Mouse (Mus musculus) MEL (cell line): ENCODE data around the gene Kl. TPM values are rescaled to one million over a fixed set of nuclear protein-coding genes. Genes with fewer than 3 reads are reported as not detected.

Experiments used
- DNase-seq: peaks from one replicate; pipeline ENCODE4 v3.0.0; 2011; ENCODE audit warnings: low read depth, low spot score
- H3K27ac ChIP-seq: 2 replicates; pipeline ENCODE4 v1.5.1; 2012; ENCODE audit warnings: low read depth, mild to moderate bottlenecking, control low read depth, low read length, moderate library complexity; ENCODE audit not compliant: control insufficient read depth
- H3K27me3 ChIP-seq, 2 experiments: fragments of 150-350 bp in 1 of 2; sonication (generic) in 1 of 2; 2 replicates each; pipeline ENCODE4 v1.6.1; 2012; ENCODE audit warnings: low read length in 2 of 2, mild to moderate bottlenecking in 2 of 2, improper control_type of control experiment in 1 of 2, moderate library complexity in 1 of 2; ENCODE audit not compliant: insufficient read depth in 2 of 2, control insufficient read depth in 1 of 2
- H3K36me3 ChIP-seq, 2 experiments: 2 replicates each; pipeline ENCODE4 v1.6.1; 2012 to 2014; ENCODE audit warnings: low read length in 2 of 2, improper control_type of control experiment in 1 of 2, inconsistent platforms in 1 of 2, mild to moderate bottlenecking in 1 of 2; ENCODE audit not compliant: insufficient read depth in 2 of 2, control insufficient read depth in 1 of 2
- H3K4me1 ChIP-seq, 2 experiments: fragments of 150-350 bp in 1 of 2; sonication (generic) in 1 of 2; 2 replicates each; pipeline ENCODE4 v1.6.1; 2012; ENCODE audit warnings: low read length in 2 of 2, improper control_type of control experiment in 1 of 2, mild to moderate bottlenecking in 1 of 2; ENCODE audit not compliant: insufficient read depth in 2 of 2, control insufficient read depth in 1 of 2
- H3K4me3 ChIP-seq, 2 experiments: fragments of 150-350 bp in 1 of 2; sonication (generic) in 1 of 2; 2 replicates each; pipeline ENCODE4 v1.5.1; 2012; ENCODE audit warnings: low read depth in 2 of 2, low read length in 2 of 2, mild to moderate bottlenecking in 2 of 2, moderate library complexity in 2 of 2, control low read depth in 1 of 2, improper control_type of control experiment in 1 of 2; ENCODE audit not compliant: control insufficient read depth in 1 of 2, insufficient read depth in 1 of 2
- H3K79me2 ChIP-seq: 2 replicates; pipeline ENCODE4 v1.6.1; 2012; ENCODE audit warnings: mild to moderate bottlenecking, low read length, moderate library complexity; ENCODE audit not compliant: control insufficient read depth, poor library complexity, insufficient read depth
- H3K9ac ChIP-seq: 2 replicates; pipeline ENCODE4 v1.6.1; 2012; ENCODE audit warnings: low read depth, mild to moderate bottlenecking, control low read depth, low read length, moderate library complexity; ENCODE audit not compliant: control insufficient read depth, poor library complexity, severe bottlenecking
- H3K9me3 ChIP-seq: fragments of 150-350 bp; sonication (generic); replicated peaks from 2 replicates; pipeline ENCODE4 v1.6.1; 2012; ENCODE audit warnings: mild to moderate bottlenecking, low read length, improper control_type of control experiment, moderate library complexity; ENCODE audit not compliant: insufficient read depth
- BHLHE40 ChIP-seq: IDR thresholded peaks from 2 replicates; pipeline ENCODE4 v1.6.1; 2012; ENCODE audit warnings: low read depth, mild to moderate bottlenecking, inconsistent platforms, low read length, improper control_type of control experiment, borderline replicate concordance
- E2F4 ChIP-seq: IDR thresholded peaks from 2 replicates; pipeline ENCODE4 v1.6.1; 2011; ENCODE audit warnings: low read depth, low read length, improper control_type of control experiment, borderline replicate concordance
- ELF1 ChIP-seq: IDR thresholded peaks from 2 replicates; pipeline ENCODE4 v1.6.1; 2014; ENCODE audit warnings: low read depth, mild to moderate bottlenecking, inconsistent platforms, low read length, improper control_type of control experiment, moderate library complexity
- EP300 ChIP-seq, 2 experiments: IDR thresholded peaks; 2 replicates each; pipeline ENCODE4 v1.6.1; 2011; ENCODE audit warnings: improper control_type of control experiment in 2 of 2, low read length in 2 of 2, low read depth in 1 of 2, mild to moderate bottlenecking in 1 of 2
- MAX ChIP-seq: IDR thresholded peaks from 2 replicates; pipeline ENCODE4 v1.6.1; 2011; ENCODE audit warnings: low read length, improper control_type of control experiment
- MAZ ChIP-seq: IDR thresholded peaks from 2 replicates; pipeline ENCODE4 v1.6.1; 2012; ENCODE audit warnings: low read depth, mild to moderate bottlenecking, inconsistent platforms, low read length, improper control_type of control experiment
- MEF2A ChIP-seq: IDR thresholded peaks from 2 replicates; pipeline ENCODE4 v1.6.1; 2014; ENCODE audit warnings: low read depth, mild to moderate bottlenecking, inconsistent platforms, low read length, improper control_type of control experiment; ENCODE audit not compliant: poor library complexity, insufficient replicate concordance, severe bottlenecking; ENCODE audit errors: extremely low read depth
- MYB ChIP-seq: IDR thresholded peaks from 2 replicates; pipeline ENCODE4 v1.6.1; 2011; ENCODE audit warnings: mild to moderate bottlenecking, low read depth, low read length, improper control_type of control experiment
- MYC ChIP-seq: IDR thresholded peaks from 2 replicates; pipeline ENCODE4 v1.6.1; 2011; ENCODE audit warnings: low read depth, mild to moderate bottlenecking, low read length, improper control_type of control experiment, moderate library complexity
- NRF1 ChIP-seq: IDR thresholded peaks from 2 replicates; pipeline ENCODE4 v1.6.1; 2014; ENCODE audit warnings: low read depth, mild to moderate bottlenecking, inconsistent platforms, low read length, improper control_type of control experiment, moderate library complexity; ENCODE audit not compliant: poor library complexity, insufficient read depth, severe bottlenecking
- POLR2AphosphoS2 ChIP-seq: IDR thresholded peaks from 2 replicates; pipeline ENCODE4 v1.6.1; 2011; ENCODE audit warnings: low read length, improper control_type of control experiment
- POLR2AphosphoS5 ChIP-seq: IDR thresholded peaks from 2 replicates; pipeline ENCODE4 v1.6.1; 2012; ENCODE audit warnings: low read depth, borderline replicate concordance, mild to moderate bottlenecking, inconsistent platforms, low read length, moderate library complexity, mixed read lengths
- UBTF ChIP-seq: IDR thresholded peaks from 2 replicates; pipeline ENCODE4 v1.6.1; 2012; ENCODE audit warnings: low read depth, mild to moderate bottlenecking, inconsistent platforms, low read length, improper control_type of control experiment, moderate library complexity, borderline replicate concordance; ENCODE audit not compliant: insufficient read depth
- ZC3H11A ChIP-seq: IDR thresholded peaks from 2 replicates; pipeline ENCODE4 v1.6.1; 2012; ENCODE audit warnings: low read depth, mild to moderate bottlenecking, inconsistent platforms, low read length, improper control_type of control experiment
- ZNF384 ChIP-seq: IDR thresholded peaks from 2 replicates; pipeline ENCODE4 v1.6.1; 2012; ENCODE audit warnings: low read depth, mild to moderate bottlenecking, inconsistent platforms, low read length, improper control_type of control experiment
- polyA plus RNA-seq, 2 experiments: library from polyadenylated mRNA; stranded (reverse) in 1 of 2; unstranded in 1 of 2; fragments of >175 nt in 1 of 2; fragments of >200 nt in 1 of 2; gene quantifications; 2 replicates each; pipeline versions ENCODE4 v1.2.1 to v1.2.4; 2012; ENCODE audit warnings: low replicate concordance in 2 of 2, low read depth in 1 of 2; ENCODE audit not compliant: insufficient read length in 2 of 2, insufficient read depth in 1 of 2, missing spikeins in 1 of 2
- total RNA-seq: library from RNA; depleted of rRNA; stranded (reverse); fragments of 300-350 nt; gene quantifications from 2 replicates; pipeline ENCODE4 v1.2.3, GENCODE M21; 2012

The Kl gene
- total and polyA plus RNA-seq, 3 experiments = not detected

DNA sequence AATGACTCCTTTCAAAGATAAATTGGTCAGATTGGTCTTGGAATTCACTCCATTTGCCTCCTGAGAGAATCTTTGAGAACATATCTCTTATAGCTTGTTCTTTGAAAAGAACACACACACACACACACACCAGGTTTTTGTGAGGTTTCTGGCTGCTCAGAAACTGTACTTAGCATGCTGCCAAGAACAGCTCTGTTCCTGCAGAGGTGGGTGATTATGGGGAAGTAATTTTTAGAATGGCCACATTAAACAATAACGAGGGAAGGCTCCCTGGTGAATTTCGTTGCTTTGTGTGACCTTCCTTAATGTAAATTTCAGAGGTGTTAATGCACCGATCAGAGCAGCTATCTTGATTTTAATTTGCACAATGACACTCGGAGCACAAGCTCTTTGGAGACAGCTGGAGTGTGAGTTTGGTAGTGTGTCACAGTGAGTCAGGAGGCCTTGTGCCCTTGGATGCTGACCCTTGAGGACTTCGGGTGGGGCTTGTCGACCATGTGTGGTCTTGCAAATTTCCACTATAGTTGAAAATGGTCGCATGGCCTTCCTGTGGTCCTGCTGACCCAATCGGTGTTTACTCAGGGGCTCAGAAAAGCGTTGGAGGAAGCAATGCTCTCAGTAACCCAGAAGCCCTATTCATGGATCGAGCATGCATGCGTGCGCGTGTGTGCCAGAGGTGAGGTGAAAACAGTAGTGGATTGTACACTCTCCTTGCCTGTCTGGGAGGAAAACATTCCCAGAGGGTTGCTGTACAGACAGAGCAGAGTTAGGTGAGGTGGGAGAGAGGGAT lies 67.8 kb downstream of the Kl start:
- Histone ChIP-seq H3K27ac (no peak overlapping the region), H3K27me3 (no peaks in the 10 kb centered on the region), H3K79me2 (no peaks in the 10 kb centered on the region), H3K9me3 (no peaks in the 10 kb centered on the region), H3K9ac (no peak overlapping the region), H3K36me3 (no peaks in the 10 kb centered on the region), H3K4me3 (no peak overlapping the region), H3K4me1 (no peaks in the 10 kb centered on the region)
- TF ChIP-seq E2F4 = no peak
- DNase-seq = no peak

GRCm38 (mm10) chr5:151020831-151021230 lies 68.4 kb downstream of the Kl start:
- Histone ChIP-seq H3K4me1 (no peaks in the 10 kb centered on the region), H3K9me3 (no peaks in the 10 kb centered on the region), H3K9ac (no peak overlapping the region), H3K4me3 (no peak overlapping the region), H3K27me3 (no peaks in the 10 kb centered on the region), H3K79me2 (no peaks in the 10 kb centered on the region), H3K36me3 (no peaks in the 10 kb centered on the region), H3K27ac (no peak overlapping the region)
- TF ChIP-seq E2F4 (no peak), MAX (no peak), UBTF (no peak), POLR2AphosphoS2 (no peak), EP300 (IDR thresholded peaks at IDR 0.05; ENCODE audit: low read depth in 1 of 2, low read length in 2 of 2) (no peak), ELF1 (no peak), ZNF384 (no peak), BHLHE40 (no peak)
- DNase-seq = no peak

DNA sequence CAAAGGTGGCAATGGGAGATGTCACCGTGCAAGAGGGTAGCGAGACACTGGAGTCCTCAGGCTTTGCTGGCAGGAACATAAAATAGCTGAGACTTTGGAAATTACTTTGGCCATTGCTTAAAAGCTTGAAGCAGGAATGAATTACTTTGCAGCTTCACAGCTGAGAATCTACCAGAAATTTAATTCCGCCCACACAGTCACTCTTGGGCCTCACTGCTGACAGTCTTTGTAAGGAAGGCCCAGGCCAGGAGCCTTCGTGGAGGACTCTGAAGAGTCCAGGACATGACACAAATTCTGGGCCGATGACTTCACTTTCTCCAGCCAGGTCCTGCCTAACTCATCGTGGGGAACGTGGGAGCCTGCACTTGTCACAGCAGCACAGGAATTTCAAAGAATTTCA lies 69.6 kb downstream of the Kl start:
- no peak for DNase-seq
- Histone ChIP-seq H3K9ac (no peak overlapping the region), H3K79me2 (no peaks in the 10 kb centered on the region), H3K4me1 (no peaks in the 10 kb centered on the region), H3K27me3 (no peaks in the 10 kb centered on the region), H3K4me3 (no peak overlapping the region), H3K36me3 (no peaks in the 10 kb centered on the region), H3K27ac (no peak overlapping the region), H3K9me3 (no peaks in the 10 kb centered on the region)
- TF ChIP-seq ZNF384 = no peak
- TF ChIP-seq ZC3H11A = no peak
- TF ChIP-seq MYB = no peak
- TF ChIP-seq E2F4 = no peak
- TF ChIP-seq MYC = no peak
- TF ChIP-seq MEF2A = no peak
- no peak for TF ChIP-seq NRF1
- no peak for TF ChIP-seq MAZ
- no peak for TF ChIP-seq UBTF
- no peak for TF ChIP-seq POLR2AphosphoS5
- TF ChIP-seq, all 39 proteins: peak for 0
